Mouse (Mus musculus) stomach, postnatal 0 days (tissue): Measurements from ENCODE around the gene Higd1b.

ENCODE experiments used
- CTCF ChIP-seq: IDR thresholded peaks from 2 replicates; pipeline ENCODE4 v1.5.1; 2016; ENCODE audit warnings: antibody characterized with exemption, low read depth, mild to moderate bottlenecking, moderate library complexity
- EP300 ChIP-seq: optimal IDR thresholded peaks from 2 replicates; pipeline ENCODE3; 2016; ENCODE audit warnings: antibody characterized with exemption

DNA sequence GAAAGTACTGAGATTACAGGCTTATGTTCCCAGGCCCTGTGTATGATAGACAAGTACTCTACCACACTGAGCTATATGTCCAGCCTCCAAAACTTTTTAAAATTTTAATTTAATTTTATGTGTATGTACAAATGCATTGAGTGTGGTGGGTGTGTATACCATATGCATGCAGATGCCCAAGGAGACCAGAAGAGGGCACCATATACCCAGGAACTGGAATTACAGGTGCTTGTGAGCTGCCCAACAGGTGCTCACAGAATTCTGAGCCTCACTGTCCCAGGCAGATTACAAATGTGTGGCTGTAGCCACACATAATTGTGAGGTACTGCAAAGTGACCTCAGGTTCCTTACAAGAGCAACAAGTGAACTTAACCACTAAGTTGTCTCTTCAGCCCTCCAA is 18.1 kb downstream of the Higd1b start:
- peak; percentile 62 for TF ChIP-seq CTCF
- no peak for TF ChIP-seq EP300
